Mouse (Mus musculus): ENCODE results near the gene Vip.
A peak's percentile ranks its signal among the peaks of the same experiment; 100 is the strongest.

Vip gene

GRCm38 (mm10) chr10:5639112-5639511 is at the start of gene Vip:
TSS of gene Vip (plus strand) at chr10:5639218.
- DNase-seq (ENCODE audit: low spot score in 2 of 2), result peak in 1 of 2 experiments; percentile 60

GRCm38 (mm10) chr10:5591061-5591460 is 48.0 kb upstream of the Vip start:
- DNase-seq (ENCODE audit: low spot score in 2 of 2), result no peak

GRCm38 (mm10) chr10:5591996-5592395 is 47.0 kb upstream of the Vip start:
- no peak for DNase-seq (ENCODE audit: low spot score in 2 of 2)

- DNase-seq (ENCODE audit: low spot score in 2 of 2), result no peak
These were observed 45.6 kb upstream of the Vip start, which contains the start of gene Myct1 for GRCm38 (mm10) chr10:5593464-5593863. TSS of gene Myct1 (plus strand) at chr10:5593775.

GRCm38 (mm10) chr10:5594457-5594856 is 44.6 kb upstream of the Vip start:
- DNase-seq (ENCODE audit: low spot score in 2 of 2), result no peak

GRCm38 (mm10) chr10:5596559-5596958 is 42.5 kb upstream of the Vip start:
- DNase-seq (ENCODE audit: low spot score in 2 of 2), result no peak

- DNase-seq (ENCODE audit: low spot score in 2 of 2), result no peak
These were observed 38.9 kb upstream of the Vip start for GRCm38 (mm10) chr10:5600123-5600522.

- no peak for DNase-seq (ENCODE audit: low spot score in 2 of 2)
These were observed 35.5 kb upstream of the Vip start for GRCm38 (mm10) chr10:5603512-5603911.

- DNase-seq (ENCODE audit: low spot score in 2 of 2), result no peak
These were observed 34.6 kb upstream of the Vip start for GRCm38 (mm10) chr10:5604371-5604770.

- DNase-seq (ENCODE audit: low spot score in 2 of 2), result no peak
These were observed 30.1 kb upstream of the Vip start for GRCm38 (mm10) chr10:5608874-5609273.

GRCm38 (mm10) chr10:5615186-5616040 is 23.6 kb upstream of the Vip start:
- no peak for DNase-seq (ENCODE audit: low spot score in 2 of 2)

- no peak for DNase-seq (ENCODE audit: low spot score in 2 of 2)
These were observed 12.8 kb upstream of the Vip start for GRCm38 (mm10) chr10:5626268-5626667.

GRCm38 (mm10) chr10:5633672-5634200 is 5.3 kb upstream of the Vip start:
- no peak for DNase-seq (ENCODE audit: low spot score in 2 of 2)

- DNase-seq (ENCODE audit: low spot score in 2 of 2), result no peak
These were observed 4.7 kb upstream of the Vip start for GRCm38 (mm10) chr10:5634336-5634735.

- no peak for DNase-seq (ENCODE audit: low spot score in 2 of 2)
These were observed 1.7 kb upstream of the Vip start for GRCm38 (mm10) chr10:5637322-5637721.

- DNase-seq (ENCODE audit: low spot score in 2 of 2), result no peak
These were observed 42.3 kb downstream of the Vip start for GRCm38 (mm10) chr10:5681275-5681674.

- no peak for DNase-seq (ENCODE audit: low spot score in 2 of 2)
These were observed 46.6 kb downstream of the Vip start for GRCm38 (mm10) chr10:5685608-5686007.

- no peak for DNase-seq (ENCODE audit: low spot score in 2 of 2)
These were observed 55.3 kb downstream of the Vip start for GRCm38 (mm10) chr10:5694351-5694750.
